Mouse (Mus musculus): ENCODE measurements around the gene Mtpn. TPM values are rescaled to one million over a fixed set of nuclear protein-coding genes. Genes with fewer than 3 reads are reported as not detected.

The Mtpn gene
- polyA plus RNA-seq, 1 experiment from 2014 or later, result 162 TPM

DNA sequence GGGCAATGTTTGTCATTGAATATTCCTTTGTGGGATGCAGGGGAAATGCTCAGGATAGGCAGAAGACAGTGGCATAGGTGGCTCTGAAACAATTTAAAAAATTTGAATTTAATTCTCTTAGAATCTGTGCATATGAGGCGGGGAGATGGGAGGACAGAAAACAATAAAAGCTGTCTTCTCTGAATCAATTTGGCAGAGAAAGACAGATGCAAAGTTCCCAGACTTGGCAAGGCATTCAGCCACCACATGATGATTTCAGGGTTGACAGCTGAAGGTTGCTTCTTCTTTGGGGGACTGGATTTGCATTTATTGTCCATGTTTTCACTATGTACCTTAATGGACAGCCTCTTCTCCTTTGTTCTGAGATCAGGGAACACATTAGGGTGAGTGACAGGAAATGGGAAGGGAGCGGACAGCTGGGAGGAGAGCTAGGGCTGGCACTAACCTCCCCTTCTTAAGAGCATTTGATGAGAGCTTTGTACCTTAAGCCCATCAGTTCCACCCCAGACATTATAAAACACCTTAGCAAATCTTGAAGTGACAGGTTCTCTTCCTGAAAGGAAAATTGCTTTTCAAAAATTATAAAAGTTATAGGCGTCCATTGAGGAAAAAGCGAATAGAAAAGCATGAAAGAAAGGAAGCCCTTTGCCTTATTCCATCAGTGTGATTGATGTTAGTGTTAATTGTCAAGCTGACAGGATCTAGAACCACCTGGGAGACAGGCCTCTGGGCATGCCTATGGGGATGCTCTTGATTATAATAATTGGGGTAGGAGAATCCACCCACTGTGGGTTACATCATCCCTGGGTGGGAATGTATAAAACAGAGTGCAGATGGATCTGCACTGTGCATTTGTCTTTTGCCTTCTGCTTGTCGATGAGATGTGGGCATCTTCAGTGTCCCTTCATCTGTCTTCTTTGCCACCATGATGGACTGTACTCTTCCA lies 76.0 kb downstream of the Mtpn start:
- no peak overlapping the region for H3K27ac ChIP-seq (replicated peaks; ENCODE audit: low read depth, low read length)
- no peaks in the 10 kb centered on the region for H3K4me1 ChIP-seq (ENCODE audit: control insufficient read depth, insufficient read depth, low read length)
- no peak overlapping the region for H3K4me3 ChIP-seq (replicated peaks; ENCODE audit: low read depth, low read length)
- no peaks in the 10 kb centered on the region for H3K27me3 ChIP-seq (ENCODE audit: control insufficient read depth, insufficient read depth, low read length)
- H3K9ac ChIP-seq (replicated peaks; ENCODE audit: low read length), result no peak overlapping the region
- ATAC-seq (ENCODE audit: low FRiP score, low TSS enrichment), result peak; percentile 46; the same call in 1 of the 2 replicates
- 52% methylated on average over 5 of the region's 5 CpGs for WGBS
- no peaks in the 10 kb centered on the region for H3K9me3 ChIP-seq (ENCODE audit: control insufficient read depth, low read length)
- DNase-seq, result peak; percentile 40
- no peak overlapping the region for H3K4me2 ChIP-seq (ENCODE audit: low read length)
- no peaks in the 10 kb centered on the region for H3K36me3 ChIP-seq (ENCODE audit: control insufficient read depth, insufficient read depth, low read length)

- H3K4me3 ChIP-seq (replicated peaks; ENCODE audit: low read depth, low read length), result no peak overlapping the region
- no peaks in the 10 kb centered on the region for H3K27me3 ChIP-seq (ENCODE audit: control insufficient read depth, insufficient read depth, low read length)
- H3K4me2 ChIP-seq (ENCODE audit: low read length), result no peak overlapping the region
- H3K36me3 ChIP-seq (ENCODE audit: control insufficient read depth, insufficient read depth, low read length), result no peaks in the 10 kb centered on the region
- WGBS, result 90% methylated on average over 1 of the region's 1 CpGs
- no peak overlapping the region for H3K27ac ChIP-seq (replicated peaks; ENCODE audit: low read depth, low read length)
- no peak for DNase-seq
- ATAC-seq (ENCODE audit: low FRiP score, low TSS enrichment), result no peak
- H3K9ac ChIP-seq (replicated peaks; ENCODE audit: low read length), result no peak overlapping the region
- H3K4me1 ChIP-seq (ENCODE audit: control insufficient read depth, insufficient read depth, low read length), result no peaks in the 10 kb centered on the region
- no peaks in the 10 kb centered on the region for H3K9me3 ChIP-seq (ENCODE audit: control insufficient read depth, low read length)
Measured at GRCm38 (mm10) chr6:35462484-35462883, 77.2 kb downstream of the Mtpn start.

Small RNAs within 50 kb of the gene (microRNA-seq; reads per million reads assigned to microRNA genes)
- not detected for gene Gm23053

Other genes starting within 250 kb of the Mtpn start
- gene Slc13a4, start 231.8 kb downstream of the Mtpn start, polyA plus RNA-seq (2014; fragmentation: Nextera tagmentation; extraction: Ambion mirVana), result 0.19 and 3.3 TPM in 2 replicates
- 0.68 TPM in 1 of 2 replicates, not detected in the other for gene Fam180a, start 213.7 kb downstream of the Mtpn start, polyA plus RNA-seq (2014; fragmentation: Nextera tagmentation; extraction: Ambion mirVana)